Mouse (Mus musculus) neutrophil, adult 83 days (primary cell): Measurements from ENCODE around the gene Gramd1c. TPM values are rescaled to one million over a fixed set of nuclear protein-coding genes. Genes with fewer than 3 reads are reported as not detected.

ENCODE experiments used
- total RNA-seq, 2 experiments: library from RNA; stranded (reverse); gene quantifications; one replicate each; pipeline ENCODE4 v1.2.4; 2023

Gene Gramd1c
- total RNA-seq, result under 1 TPM; 0.33 to 0.35 TPM

DNA sequence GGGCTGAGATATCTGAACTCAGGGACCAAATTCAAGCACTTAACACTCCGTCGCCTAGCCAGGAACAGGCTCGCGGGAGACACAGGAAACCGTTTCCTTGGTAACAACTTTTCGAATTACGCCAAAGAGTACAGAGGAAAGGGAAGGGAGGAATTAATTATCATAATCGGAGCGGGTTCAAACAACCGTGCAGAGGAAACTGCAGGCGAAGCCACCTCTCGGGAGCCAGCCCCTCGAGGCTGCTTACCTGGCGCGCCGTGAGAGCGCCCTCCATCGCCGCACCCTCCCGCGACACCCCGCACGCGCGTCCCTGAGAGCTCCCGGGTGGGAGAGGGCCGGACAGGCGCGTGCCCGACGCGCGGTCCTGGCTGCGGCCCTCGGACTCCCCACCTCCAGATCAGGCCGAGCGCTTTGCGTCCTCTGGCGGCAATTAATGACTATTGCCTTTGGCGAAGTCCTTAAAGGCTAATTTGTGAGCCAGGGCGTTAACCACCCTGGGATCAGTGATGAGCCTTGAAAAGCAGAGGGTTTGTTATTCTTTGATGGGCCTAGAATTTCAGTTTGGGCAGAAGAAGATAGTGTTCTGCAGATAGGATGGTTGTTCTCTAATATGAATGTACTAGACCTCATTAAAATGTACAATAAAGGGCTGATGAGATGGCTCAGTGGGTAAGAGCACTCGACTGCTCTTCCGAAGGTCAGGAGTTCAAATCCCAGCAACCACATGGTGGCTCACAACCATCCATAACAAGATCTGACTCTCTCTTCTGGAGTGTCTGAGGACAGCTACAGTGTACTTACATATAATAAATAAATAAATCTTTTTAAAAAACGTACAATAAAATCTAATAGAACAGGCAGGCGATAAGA lies at the start of gene Gramd1c:
TSS of gene Gramd1c (minus strand) at position 321 of the 870 bp plus-strand sequence.

DNA sequence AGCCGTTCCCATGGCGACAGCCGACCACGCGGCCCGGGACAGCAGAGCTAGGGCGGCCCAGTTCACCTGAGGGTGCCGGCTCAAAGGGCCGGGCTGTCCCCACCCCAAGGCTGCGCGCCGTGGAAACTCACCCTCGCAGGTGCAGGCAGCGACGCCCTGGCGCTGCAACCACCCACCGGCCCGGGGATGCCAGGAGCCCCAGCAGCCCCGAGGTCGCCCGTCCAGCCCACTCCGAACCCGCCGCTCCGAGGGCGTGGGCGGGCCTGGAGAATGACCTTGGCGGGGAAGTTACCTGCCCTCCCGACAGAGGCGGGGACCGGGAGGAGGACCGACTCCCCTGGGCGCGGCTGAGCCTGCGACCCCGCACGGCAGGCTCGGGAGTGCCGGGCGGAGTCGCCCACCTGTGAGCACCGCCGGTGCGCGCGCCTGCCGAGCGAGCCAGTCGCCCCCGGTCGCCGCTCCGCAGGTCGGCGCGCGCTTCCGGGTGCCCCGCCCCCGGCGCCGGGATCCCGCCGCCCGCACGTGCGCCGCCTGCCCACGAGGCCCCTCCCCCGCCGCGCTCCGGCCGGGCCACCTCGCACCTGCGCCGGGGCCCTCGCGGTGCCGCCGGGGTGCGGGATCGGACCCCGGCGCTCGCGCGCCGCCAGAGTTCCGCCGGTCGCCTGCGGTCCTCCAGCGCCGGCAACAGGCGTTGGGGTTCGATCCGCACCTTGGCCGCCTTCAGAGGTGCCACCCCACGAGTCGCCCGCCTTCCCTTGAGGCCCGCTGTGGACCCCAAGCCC lies 83.6 kb downstream of the Gramd1c start, which contains the start of gene Zdhhc23:
TSS of gene Zdhhc23 (minus strand) at position 464 of the 782 bp plus-strand sequence.

Other genes starting within 250 kb of the Gramd1c start
- 1 to 10 TPM; 2.3 to 4.0 TPM for gene Ccdc191, start 173.5 kb downstream of the Gramd1c start, total RNA-seq
- 1 to 10 TPM; 7.8 to 9.0 TPM for gene Qtrt2, start 136.5 kb downstream of the Gramd1c start, total RNA-seq
- 1 to 10 TPM in 1 of 2 experiments, under 1 TPM in 1; 0.94 to 1.4 TPM for gene Zdhhc23, start 83.6 kb downstream of the Gramd1c start, total RNA-seq
- 100 to 1,000 TPM in 1 of 2 experiments, 10 to 100 TPM in 1; 81.0 to 102 TPM for gene Atp6v1a, start 76.4 kb upstream of the Gramd1c start, total RNA-seq
- 10 to 100 TPM; 31.6 to 39.9 TPM for gene Naa50, start 76.5 kb upstream of the Gramd1c start, total RNA-seq
- gene Usf3, start 109.9 kb upstream of the Gramd1c start, total RNA-seq, result 10 to 100 TPM; 28.0 to 29.2 TPM